Mouse (Mus musculus): ENCODE results near the gene Ndufa12. TPM values are rescaled to one million over a fixed set of nuclear protein-coding genes. Genes with fewer than 3 reads are reported as not detected.
A peak's percentile ranks its signal among the peaks of the same experiment; 100 is the strongest.

Gene Ndufa12
- polyA plus RNA-seq, 1 experiment from 2014 or later, result 424 TPM

GRCm38 (mm10) chr10:94225026-94225750 lies 26.7 kb downstream of the Ndufa12 start:
- Histone ChIP-seq H3K36me3 (ENCODE audit: insufficient read depth, low read length) (peaks cover 6% of the 10 kb centered on the region; the same call in 1 of the 2 replicates), H3K27ac (ENCODE audit: low read length) (no peak overlapping the region), H3K4me3 (ENCODE audit: low read length) (no peak overlapping the region), H3K9ac (replicated peaks; ENCODE audit: low read length) (no peak overlapping the region), H3K4me2 (replicated peaks; ENCODE audit: low read depth, low read length) (no peak overlapping the region), H3K9me3 (ENCODE audit: low read length) (peaks cover 5% of the 10 kb centered on the region; the same call in 1 of the 2 replicates), H3K27me3 (ENCODE audit: insufficient read depth, low read length) (no peaks in the 10 kb centered on the region), H3K4me1 (ENCODE audit: insufficient read depth, low read length) (no peaks in the 10 kb centered on the region)
- 80% methylated on average over 6 of the region's 6 CpGs for WGBS
- ATAC-seq (ENCODE audit: low FRiP score, low TSS enrichment), result no peak

- no peak overlapping the region for H3K27ac ChIP-seq (ENCODE audit: low read length)
- ATAC-seq (ENCODE audit: low FRiP score, low TSS enrichment), result no peak
Measured at GRCm38 (mm10) chr10:94230172-94230981, 31.9 kb downstream of the Ndufa12 start.

GRCm38 (mm10) chr10:94231025-94231424 lies 32.5 kb downstream of the Ndufa12 start:
- Histone ChIP-seq H3K27ac (ENCODE audit: low read length) (no peak overlapping the region), H3K27me3 (ENCODE audit: insufficient read depth, low read length) (no peaks in the 10 kb centered on the region), H3K9ac (replicated peaks; ENCODE audit: low read length) (no peak overlapping the region), H3K36me3 (ENCODE audit: insufficient read depth, low read length) (no peaks in the 10 kb centered on the region), H3K9me3 (ENCODE audit: low read length) (no peaks in the 10 kb centered on the region), H3K4me3 (ENCODE audit: low read length) (no peak overlapping the region), H3K4me2 (replicated peaks; ENCODE audit: low read depth, low read length) (no peak overlapping the region), H3K4me1 (ENCODE audit: insufficient read depth, low read length) (0 out of 2 replicates have a peak, but pooled peaks cover 4% of the 10 kb centered on the region)
- WGBS, result 79% methylated on average over 6 of the region's 6 CpGs
- no peak for ATAC-seq (ENCODE audit: low FRiP score, low TSS enrichment)

More at GRCm38 (mm10) chr10:94230172-94230981, 31.9 kb downstream of the Ndufa12 start:
- Histone ChIP-seq H3K4me1 (ENCODE audit: insufficient read depth, low read length) (0 out of 2 replicates have a peak, but pooled peaks cover 4% of the 10 kb centered on the region), H3K4me2 (replicated peaks; ENCODE audit: low read depth, low read length) (no peak overlapping the region), H3K9ac (replicated peaks; ENCODE audit: low read length) (no peak overlapping the region), H3K27me3 (ENCODE audit: insufficient read depth, low read length) (no peaks in the 10 kb centered on the region), H3K4me3 (ENCODE audit: low read length) (no peak overlapping the region), H3K36me3 (ENCODE audit: insufficient read depth, low read length) (no peaks in the 10 kb centered on the region), H3K9me3 (ENCODE audit: low read length) (no peaks in the 10 kb centered on the region)
- 49% methylated on average over 19 of the region's 19 CpGs for WGBS

GRCm38 (mm10) chr10:94235200-94235599 lies 36.7 kb downstream of the Ndufa12 start:
- H3K4me1 ChIP-seq (ENCODE audit: insufficient read depth, low read length), result peaks cover 7% of the 10 kb centered on the region; the same call in 1 of the 2 replicates
- no peaks in the 10 kb centered on the region for H3K9me3 ChIP-seq (ENCODE audit: low read length)
- H3K9ac ChIP-seq (replicated peaks; ENCODE audit: low read length), result no peak overlapping the region
- no peak overlapping the region for H3K27ac ChIP-seq (ENCODE audit: low read length)
- WGBS, result 25% methylated on average over 4 of the region's 4 CpGs
- H3K27me3 ChIP-seq (ENCODE audit: insufficient read depth, low read length), result no peaks in the 10 kb centered on the region
- no peaks in the 10 kb centered on the region for H3K36me3 ChIP-seq (ENCODE audit: insufficient read depth, low read length)
- no peak overlapping the region for H3K4me3 ChIP-seq (ENCODE audit: low read length)
- no peak overlapping the region for H3K4me2 ChIP-seq (replicated peaks; ENCODE audit: low read depth, low read length)
- ATAC-seq (ENCODE audit: low FRiP score, low TSS enrichment), result no peak

- Histone ChIP-seq H3K9ac (replicated peaks; ENCODE audit: low read length) (no peak overlapping the region), H3K36me3 (ENCODE audit: insufficient read depth, low read length) (no peaks in the 10 kb centered on the region), H3K4me3 (ENCODE audit: low read length) (no peak overlapping the region), H3K27ac (ENCODE audit: low read length) (no peak overlapping the region), H3K4me2 (replicated peaks; ENCODE audit: low read depth, low read length) (no peak overlapping the region), H3K9me3 (ENCODE audit: low read length) (no peaks in the 10 kb centered on the region), H3K4me1 (ENCODE audit: insufficient read depth, low read length) (peaks cover 3% of the 10 kb centered on the region; the same call in 1 of the 2 replicates), H3K27me3 (ENCODE audit: insufficient read depth, low read length) (no peaks in the 10 kb centered on the region)
- 79% methylated on average over 2 of the region's 2 CpGs for WGBS
- ATAC-seq (ENCODE audit: low FRiP score, low TSS enrichment), result no peak
Measured at GRCm38 (mm10) chr10:94241346-94241745, 42.8 kb downstream of the Ndufa12 start.

- Histone ChIP-seq H3K4me2 (replicated peaks; ENCODE audit: low read depth, low read length) (no peak overlapping the region), H3K27me3 (ENCODE audit: insufficient read depth, low read length) (no peaks in the 10 kb centered on the region), H3K9ac (replicated peaks; ENCODE audit: low read length) (no peak overlapping the region), H3K36me3 (ENCODE audit: insufficient read depth, low read length) (no peaks in the 10 kb centered on the region), H3K27ac (ENCODE audit: low read length) (no peak overlapping the region), H3K4me1 (ENCODE audit: insufficient read depth, low read length) (peaks cover 9% of the 10 kb centered on the region), H3K4me3 (ENCODE audit: low read length) (no peak overlapping the region), H3K9me3 (ENCODE audit: low read length) (no peaks in the 10 kb centered on the region)
- 73% methylated on average over 7 of the region's 7 CpGs for WGBS
- ATAC-seq (ENCODE audit: low FRiP score, low TSS enrichment), result no peak
Measured at GRCm38 (mm10) chr10:94247748-94248349, 49.3 kb downstream of the Ndufa12 start.

- H3K4me3 ChIP-seq (ENCODE audit: low read length), result no peak overlapping the region
- no peaks in the 10 kb centered on the region for H3K9me3 ChIP-seq (ENCODE audit: low read length)
- WGBS, result 35% methylated on average over 22 of the region's 22 CpGs
- H3K36me3 ChIP-seq (ENCODE audit: insufficient read depth, low read length), result no peaks in the 10 kb centered on the region
- peak overlapping the region; percentile 64 for H3K27ac ChIP-seq (ENCODE audit: low read length)
- H3K4me2 ChIP-seq (replicated peaks; ENCODE audit: low read depth, low read length), result peak overlapping the region; percentile 11
- no peaks in the 10 kb centered on the region for H3K27me3 ChIP-seq (ENCODE audit: insufficient read depth, low read length)
- H3K9ac ChIP-seq (replicated peaks; ENCODE audit: low read length), result no peak overlapping the region
- H3K4me1 ChIP-seq (ENCODE audit: insufficient read depth, low read length), result peaks cover 19% of the 10 kb centered on the region
- peak; percentile 82 for ATAC-seq (ENCODE audit: low FRiP score, low TSS enrichment)
Measured at GRCm38 (mm10) chr10:94249575-94250456, 51.3 kb downstream of the Ndufa12 start.

GRCm38 (mm10) chr10:94253260-94253807 lies 54.8 kb downstream of the Ndufa12 start:
- peak overlapping the region; percentile 70 for H3K27ac ChIP-seq (ENCODE audit: low read length)
- 46% methylated on average over 17 of the region's 17 CpGs for WGBS
- H3K36me3 ChIP-seq (ENCODE audit: insufficient read depth, low read length), result no peaks in the 10 kb centered on the region
- H3K4me1 ChIP-seq (ENCODE audit: insufficient read depth, low read length), result peaks cover 25% of the 10 kb centered on the region
- no peak overlapping the region for H3K4me2 ChIP-seq (replicated peaks; ENCODE audit: low read depth, low read length)
- ATAC-seq (ENCODE audit: low FRiP score, low TSS enrichment), result peak; percentile 50
- no peaks in the 10 kb centered on the region for H3K9me3 ChIP-seq (ENCODE audit: low read length)
- no peaks in the 10 kb centered on the region for H3K27me3 ChIP-seq (ENCODE audit: insufficient read depth, low read length)
- no peak overlapping the region for H3K9ac ChIP-seq (replicated peaks; ENCODE audit: low read length)
- H3K4me3 ChIP-seq (ENCODE audit: low read length), result no peak overlapping the region

GRCm38 (mm10) chr10:94254766-94255165 lies 56.2 kb downstream of the Ndufa12 start:
- WGBS, result 57% methylated on average over 3 of the region's 3 CpGs
- Histone ChIP-seq H3K9me3 (ENCODE audit: low read length) (no peaks in the 10 kb centered on the region), H3K4me1 (ENCODE audit: insufficient read depth, low read length) (peaks cover 21% of the 10 kb centered on the region), H3K4me2 (replicated peaks; ENCODE audit: low read depth, low read length) (no peak overlapping the region), H3K4me3 (ENCODE audit: low read length) (no peak overlapping the region), H3K27ac (ENCODE audit: low read length) (peak overlapping the region; percentile 2; the same call in 1 of the 2 replicates), H3K36me3 (ENCODE audit: insufficient read depth, low read length) (no peaks in the 10 kb centered on the region), H3K9ac (replicated peaks; ENCODE audit: low read length) (no peak overlapping the region), H3K27me3 (ENCODE audit: insufficient read depth, low read length) (no peaks in the 10 kb centered on the region)
- no peak for ATAC-seq (ENCODE audit: low FRiP score, low TSS enrichment)
